Mouse (Mus musculus) thymus, postnatal 25 days (tissue): Measurements from ENCODE around the gene Olfr1116.
"Not testable (repeated sequence)": the region's sequence is repeated elsewhere in the genome, so short reads cannot be mapped to it uniquely, and the experiment has no call there.

Experiments used
- DNase-seq: peaks from one replicate; pipeline ENCODE4 v3.0.0; 2022

The Olfr1116 gene

GRCm38 (mm10) chr2:87267234-87267633 is at the start of gene Olfr1116:
TSS of gene Olfr1116 (plus strand) at chr2:87267534.
- no peak for DNase-seq

GRCm38 (mm10) chr2:87247713-87248112 is 19.6 kb upstream of the Olfr1116 start, which contains the start of gene Olfr1115:
TSS of gene Olfr1115 (plus strand) at chr2:87248013.
- DNase-seq, result no peak

- DNase-seq, result not testable (repeated sequence)
Measured at GRCm38 (mm10) chr2:87293977-87294376, 26.6 kb downstream of the Olfr1116 start.

- DNase-seq, result no peak
Measured at GRCm38 (mm10) chr2:87307281-87307680, 39.9 kb downstream of the Olfr1116 start, which contains the start of gene Olfr1118. TSS of gene Olfr1118 (plus strand) at chr2:87307581.
